Mouse (Mus musculus) MEL (cell line): Measurements from ENCODE around the gene 1700001O22Rik. TPM values are rescaled to one million over a fixed set of nuclear protein-coding genes. Genes with fewer than 3 reads are reported as not detected.

Experiments
- DNase-seq: peaks from one replicate; pipeline ENCODE4 v3.0.0; 2011; ENCODE audit warnings: low read depth, low spot score
- H3K27ac ChIP-seq: 2 replicates; pipeline ENCODE4 v1.5.1; 2012; ENCODE audit warnings: low read depth, mild to moderate bottlenecking, control low read depth, low read length, moderate library complexity; ENCODE audit not compliant: control insufficient read depth
- H3K27me3 ChIP-seq, 2 experiments: fragments of 150-350 bp in 1 of 2; sonication (generic) in 1 of 2; 2 replicates each; pipeline ENCODE4 v1.6.1; 2012; ENCODE audit warnings: low read length in 2 of 2, mild to moderate bottlenecking in 2 of 2, improper control_type of control experiment in 1 of 2, moderate library complexity in 1 of 2; ENCODE audit not compliant: insufficient read depth in 2 of 2, control insufficient read depth in 1 of 2
- H3K36me3 ChIP-seq, 2 experiments: 2 replicates each; pipeline ENCODE4 v1.6.1; 2012 to 2014; ENCODE audit warnings: low read length in 2 of 2, improper control_type of control experiment in 1 of 2, inconsistent platforms in 1 of 2, mild to moderate bottlenecking in 1 of 2; ENCODE audit not compliant: insufficient read depth in 2 of 2, control insufficient read depth in 1 of 2
- H3K4me1 ChIP-seq, 2 experiments: fragments of 150-350 bp in 1 of 2; sonication (generic) in 1 of 2; 2 replicates each; pipeline ENCODE4 v1.6.1; 2012; ENCODE audit warnings: low read length in 2 of 2, improper control_type of control experiment in 1 of 2, mild to moderate bottlenecking in 1 of 2; ENCODE audit not compliant: insufficient read depth in 2 of 2, control insufficient read depth in 1 of 2
- H3K4me3 ChIP-seq, 2 experiments: fragments of 150-350 bp in 1 of 2; sonication (generic) in 1 of 2; 2 replicates each; pipeline ENCODE4 v1.5.1; 2012; ENCODE audit warnings: low read depth in 2 of 2, low read length in 2 of 2, mild to moderate bottlenecking in 2 of 2, moderate library complexity in 2 of 2, control low read depth in 1 of 2, improper control_type of control experiment in 1 of 2; ENCODE audit not compliant: control insufficient read depth in 1 of 2, insufficient read depth in 1 of 2
- H3K79me2 ChIP-seq: 2 replicates; pipeline ENCODE4 v1.6.1; 2012; ENCODE audit warnings: mild to moderate bottlenecking, low read length, moderate library complexity; ENCODE audit not compliant: control insufficient read depth, poor library complexity, insufficient read depth
- H3K9ac ChIP-seq: 2 replicates; pipeline ENCODE4 v1.6.1; 2012; ENCODE audit warnings: low read depth, mild to moderate bottlenecking, control low read depth, low read length, moderate library complexity; ENCODE audit not compliant: control insufficient read depth, poor library complexity, severe bottlenecking
- H3K9me3 ChIP-seq: fragments of 150-350 bp; sonication (generic); replicated peaks from 2 replicates; pipeline ENCODE4 v1.6.1; 2012; ENCODE audit warnings: mild to moderate bottlenecking, low read length, improper control_type of control experiment, moderate library complexity; ENCODE audit not compliant: insufficient read depth
- BHLHE40 ChIP-seq: IDR thresholded peaks from 2 replicates; pipeline ENCODE4 v1.6.1; 2012; ENCODE audit warnings: low read depth, mild to moderate bottlenecking, inconsistent platforms, low read length, improper control_type of control experiment, borderline replicate concordance
- CHD2 ChIP-seq: IDR thresholded peaks from 2 replicates; pipeline ENCODE4 v1.6.1; 2011; ENCODE audit warnings: low read length, improper control_type of control experiment
- CTCF ChIP-seq, 3 experiments: IDR thresholded peaks in 2 of 3; conservative IDR thresholded peaks in 1 of 3; 2 replicates each; pipeline ENCODE4 v1.5.1; 2011 to 2012; ENCODE audit warnings: low read length in 3 of 3, low read depth in 2 of 3, mild to moderate bottlenecking in 2 of 3, improper control_type of control experiment in 1 of 3, inconsistent platforms in 1 of 3, mixed read lengths in 1 of 3, moderate library complexity in 1 of 3; ENCODE audit not compliant: control insufficient read depth in 1 of 3, insufficient read depth in 1 of 3, poor library complexity in 1 of 3, severe bottlenecking in 1 of 3
- E2F4 ChIP-seq: IDR thresholded peaks from 2 replicates; pipeline ENCODE4 v1.6.1; 2011; ENCODE audit warnings: low read depth, low read length, improper control_type of control experiment, borderline replicate concordance
- EP300 ChIP-seq, 2 experiments: IDR thresholded peaks; 2 replicates each; pipeline ENCODE4 v1.6.1; 2011; ENCODE audit warnings: improper control_type of control experiment in 2 of 2, low read length in 2 of 2, low read depth in 1 of 2, mild to moderate bottlenecking in 1 of 2
- ETS1 ChIP-seq: IDR thresholded peaks from 2 replicates; pipeline ENCODE4 v1.6.1; 2012; ENCODE audit warnings: low read depth, mild to moderate bottlenecking, inconsistent platforms, low read length, improper control_type of control experiment, moderate library complexity
- GATA1 ChIP-seq: IDR thresholded peaks from 2 replicates; pipeline ENCODE4 v1.6.1; 2011; ENCODE audit warnings: low read depth, low read length, improper control_type of control experiment
- MAX ChIP-seq: IDR thresholded peaks from 2 replicates; pipeline ENCODE4 v1.6.1; 2011; ENCODE audit warnings: low read length, improper control_type of control experiment
- MAZ ChIP-seq: IDR thresholded peaks from 2 replicates; pipeline ENCODE4 v1.6.1; 2012; ENCODE audit warnings: low read depth, mild to moderate bottlenecking, inconsistent platforms, low read length, improper control_type of control experiment
- MYB ChIP-seq: IDR thresholded peaks from 2 replicates; pipeline ENCODE4 v1.6.1; 2011; ENCODE audit warnings: mild to moderate bottlenecking, low read depth, low read length, improper control_type of control experiment
- POLR2A ChIP-seq, 2 experiments: IDR thresholded peaks; 2 replicates each; pipeline ENCODE4 v1.6.1; 2011 to 2012; ENCODE audit warnings: low read length in 2 of 2, mild to moderate bottlenecking in 2 of 2, control low read depth in 1 of 2, improper control_type of control experiment in 1 of 2, low read depth in 1 of 2, moderate library complexity in 1 of 2; ENCODE audit not compliant: control insufficient read depth in 1 of 2, insufficient read depth in 1 of 2, poor library complexity in 1 of 2
- POLR2AphosphoS2 ChIP-seq: IDR thresholded peaks from 2 replicates; pipeline ENCODE4 v1.6.1; 2011; ENCODE audit warnings: low read length, improper control_type of control experiment
- SIN3A ChIP-seq: IDR thresholded peaks from 2 replicates; pipeline ENCODE4 v1.6.1; 2012; ENCODE audit warnings: low read length, improper control_type of control experiment, inconsistent platforms
- SMC3 ChIP-seq: IDR thresholded peaks from 2 replicates; pipeline ENCODE4 v1.6.1; 2011; ENCODE audit warnings: low read depth, low read length, improper control_type of control experiment
- TAL1 ChIP-seq: IDR thresholded peaks from 2 replicates; pipeline ENCODE4 v1.6.1; 2012; ENCODE audit warnings: mild to moderate bottlenecking, inconsistent platforms, low read length, moderate library complexity, mixed read lengths
- TCF12 ChIP-seq: IDR thresholded peaks from 2 replicates; pipeline ENCODE4 v1.6.1; 2014; ENCODE audit warnings: low read depth, mild to moderate bottlenecking, inconsistent platforms, low read length, improper control_type of control experiment, moderate library complexity
- USF1 ChIP-seq: IDR thresholded peaks from 2 replicates; pipeline ENCODE4 v1.6.1; 2014; ENCODE audit warnings: low read depth, mild to moderate bottlenecking, inconsistent platforms, low read length, improper control_type of control experiment, moderate library complexity
- ZMIZ1 ChIP-seq: IDR thresholded peaks from 2 replicates; pipeline ENCODE4 v1.6.1; 2012; ENCODE audit warnings: low read depth, mild to moderate bottlenecking, inconsistent platforms, low read length, improper control_type of control experiment, moderate library complexity
- ZNF384 ChIP-seq: IDR thresholded peaks from 2 replicates; pipeline ENCODE4 v1.6.1; 2012; ENCODE audit warnings: low read depth, mild to moderate bottlenecking, inconsistent platforms, low read length, improper control_type of control experiment
- polyA plus RNA-seq, 2 experiments: library from polyadenylated mRNA; stranded (reverse) in 1 of 2; unstranded in 1 of 2; fragments of >175 nt in 1 of 2; fragments of >200 nt in 1 of 2; gene quantifications; 2 replicates each; pipeline versions ENCODE4 v1.2.1 to v1.2.4; 2012; ENCODE audit warnings: low replicate concordance in 2 of 2, low read depth in 1 of 2; ENCODE audit not compliant: insufficient read length in 2 of 2, insufficient read depth in 1 of 2, missing spikeins in 1 of 2
- total RNA-seq: library from RNA; depleted of rRNA; stranded (reverse); fragments of 300-350 nt; gene quantifications from 2 replicates; pipeline ENCODE4 v1.2.3, GENCODE M21; 2012

Gene 1700001O22Rik
- total and polyA plus RNA-seq, 3 experiments: 0.50 to 1.8 TPM; not detected in 1

- Histone ChIP-seq H3K27ac (no peak overlapping the region), H3K9ac (0 out of 2 replicates have a peak overlapping the region, but pooled peaks have one; percentile 11), H3K36me3 (no peaks in the 10 kb centered on the region), H3K27me3 (peaks cover 0 to 1% of the 10 kb centered on the region in 2 experiments; a peak in 3 of 4 replicates), H3K9me3 (no peaks in the 10 kb centered on the region), H3K79me2 (no peaks in the 10 kb centered on the region), H3K4me1 (peaks cover 0 to 12% of the 10 kb centered on the region in 2 experiments; a peak in 2 of 4 replicates), H3K4me3 (peak overlapping the region in 1 of 2 experiments; percentile 37; a peak in 2 of 4 replicates)
- no peak for TF ChIP-seq POLR2AphosphoS2
- TF ChIP-seq SMC3: 0 out of 2 replicates have a peak, but pooled peaks have one; percentile 1
- 0 out of 6 replicates have a peak, but pooled peaks of 1 of the 3 experiments have one; percentile 2 for TF ChIP-seq CTCF (IDR thresholded peaks at IDR 0.05 in 2 of 3, conservative IDR thresholded peaks at IDR 0.05 in 1 of 3; ENCODE audit: control insufficient read depth in 1 of 3, insufficient read depth in 1 of 3, low read depth in 2 of 3, low read length in 3 of 3, poor library complexity in 1 of 3, severe bottlenecking in 1 of 3)
- 0 out of 2 replicates have a peak, but pooled peaks have one; percentile 9 for TF ChIP-seq GATA1
- DNase-seq: peak; percentile 54
Observed at GRCm38 (mm10) chr2:30758341-30759087, 44.9 kb downstream of the 1700001O22Rik start.

DNA sequence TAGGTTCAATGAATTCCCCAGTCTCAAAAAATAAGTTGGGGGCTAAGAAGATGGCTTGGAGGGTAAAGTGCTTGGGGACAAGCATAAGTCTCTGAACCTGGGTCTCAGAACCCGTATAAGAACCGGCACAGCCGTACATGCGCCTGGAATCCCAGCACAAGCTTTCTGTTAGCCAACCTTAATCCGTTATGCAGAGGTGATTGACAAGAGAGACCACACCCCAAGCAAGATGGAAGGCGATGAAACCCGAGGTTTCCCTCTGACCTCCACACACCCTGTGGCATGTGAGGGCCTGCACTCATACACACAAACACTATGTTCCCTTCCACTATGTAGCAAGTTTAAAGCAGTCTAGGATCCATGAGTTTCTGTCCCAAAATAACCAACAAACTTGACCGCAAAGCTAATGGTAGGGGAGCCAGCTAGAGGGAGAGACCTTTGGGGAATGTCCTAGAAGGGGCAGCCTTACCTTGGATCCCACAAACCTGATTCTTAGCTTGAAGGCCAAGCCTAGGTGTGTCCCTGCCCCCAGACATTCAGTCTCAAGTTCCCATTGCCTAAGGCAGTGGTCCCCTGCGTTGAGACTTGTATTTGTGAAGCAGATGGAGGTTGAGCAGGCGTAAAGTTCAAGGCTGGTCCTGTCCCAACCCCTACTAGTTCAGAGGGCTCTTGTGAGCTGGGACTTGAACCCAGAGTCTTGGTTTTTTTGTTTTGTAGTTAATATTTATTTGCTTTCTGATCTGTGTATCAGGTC is 46.3 kb downstream of the 1700001O22Rik start:
- H3K27ac ChIP-seq: no peak overlapping the region
- TF ChIP-seq SMC3: no peak
- TF ChIP-seq ZMIZ1: no peak
- TF ChIP-seq POLR2A (IDR thresholded peaks at IDR 0.05; ENCODE audit: control insufficient read depth in 1 of 2, insufficient read depth in 1 of 2, low read depth in 1 of 2, low read length in 2 of 2, poor library complexity in 1 of 2): no peak
- TF ChIP-seq USF1: no peak
- TF ChIP-seq CHD2: no peak
- TF ChIP-seq EP300 (IDR thresholded peaks at IDR 0.05; ENCODE audit: low read depth in 1 of 2, low read length in 2 of 2): no peak
- no peak for TF ChIP-seq SIN3A
- TF ChIP-seq BHLHE40: no peak
- TF ChIP-seq ZNF384: no peak
- no peak for TF ChIP-seq MAX
- no peak for TF ChIP-seq GATA1
- no peak for TF ChIP-seq MYB
- no peak for TF ChIP-seq E2F4
- TF ChIP-seq ETS1: no peak
- no peak for TF ChIP-seq MAZ
- no peak for TF ChIP-seq TCF12
- no peak for TF ChIP-seq TAL1
- TF ChIP-seq, all 39 proteins: peak for 0
- H3K9me3 ChIP-seq: no peaks in the 10 kb centered on the region
- H3K79me2 ChIP-seq: no peaks in the 10 kb centered on the region
- no peak overlapping the region for H3K9ac ChIP-seq
- H3K4me1 ChIP-seq: peaks cover 0 to 12% of the 10 kb centered on the region in 2 experiments; a peak in 2 of 4 replicates
- no peak for DNase-seq
- H3K36me3 ChIP-seq: no peaks in the 10 kb centered on the region
- H3K4me3 ChIP-seq: no peak overlapping the region
- no peaks in the 10 kb centered on the region; a peak in 3 of 4 replicates for H3K27me3 ChIP-seq
